Comparison of ENCODE assay signal across 10 mouse cellular contexts in the genomic region with DNA sequence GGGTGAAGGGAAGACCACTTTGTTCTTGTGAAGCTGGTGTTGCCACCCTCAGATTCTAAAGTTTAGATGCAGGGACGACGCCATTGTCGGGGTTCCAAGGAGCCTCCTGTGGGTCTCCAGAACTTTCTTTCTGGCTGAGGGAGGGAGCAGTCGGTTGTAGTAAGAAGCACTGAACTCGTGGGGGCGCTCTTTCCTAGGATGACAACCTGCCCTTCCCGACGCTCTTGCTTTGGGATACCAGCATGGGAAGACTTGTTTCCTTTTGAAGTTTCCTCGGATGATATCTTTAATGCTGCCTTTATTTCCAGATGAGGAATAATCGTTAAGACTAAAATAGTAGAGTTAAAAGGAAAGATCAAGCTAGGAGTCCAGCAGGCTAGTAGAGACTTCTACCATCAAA. TPM values are rescaled to one million over a fixed set of nuclear protein-coding genes. Genes with fewer than 3 reads are reported as not detected.
DNase-seq lines count a peak whose midpoint lies in the region; TF ChIP-seq lines count a peak whose summit lies in the region.
"Not testable (repeated sequence)": the region's sequence is repeated elsewhere in the genome, so short reads cannot be mapped to it uniquely, and the experiment has no call there.
"Had no signal": no experiment of that assay in that cellular context is flagged by ENCODE, and none has a peak within 500 bp of the region (broad histone marks: within the 10 kb centered on the region; RNA-seq: fewer than 3 reads in every experiment).

TSS of gene Nat8f7 (minus strand) at position 101 of the 400 bp plus-strand sequence.

- H3K4me3 ChIP-seq in gastrocnemius, adult 2 months; left cerebral cortex, adult 2 months: not testable (repeated sequence)

- not testable (repeated sequence) for H3K27ac ChIP-seq in gastrocnemius, adult 2 months; left cerebral cortex, adult 2 months

- TF ChIP-seq CTCF in gastrocnemius, adult 2 months (IDR thresholded peaks at IDR 0.05) = peak; percentile 8; the same call in 1 of the 2 replicates
- TF ChIP-seq CTCF in left cerebral cortex, adult 2 months (IDR thresholded peaks at IDR 0.05) = peak; percentile 5

- DNase-seq in adipocyte (ENCODE audit: low spot score) = peak; percentile 57
- peak; percentile 15 for DNase-seq in gastrocnemius, adult 2 months
- DNase-seq in heart, adult 18-20 months = peak; percentile 8 to 11
- not testable (repeated sequence) for DNase-seq in left cerebral cortex, adult 2 months (ENCODE audit: extremely low spot score in 1 of 2, low spot score in 2 of 2)
- DNase-seq in lung, postnatal 10 days = peak; percentile 6
- DNase-seq in skeletal muscle tissue, adult 2 months (ENCODE audit: low read depth, low spot score) = peak; percentile 7

- intact Hi-C loops in gastrocnemius, adult 2 months (cut with DNase I); left cerebral cortex, adult 2 months (cut with DNase I): not testable (repeated sequence)

RNA-seq across cellular contexts. Expression of gene Nat8f7, which starts in this region (rescaled TPM):
- total RNA-seq in gastrocnemius, adult 2 months (2021) = under 1 TPM in 1 of 2 experiments, not detected in 1; 0.13 TPM
- under 1 TPM in 1 of 2 experiments, not detected in 1; 0.31 TPM for total RNA-seq in heart, adult 18-20 months (2021)
- total RNA-seq in left cerebral cortex, adult 2 months (2021) = 1 to 10 TPM; 3.8 to 4.5 TPM
- total RNA-seq: CH12.LX; forebrain, postnatal 0 days; gastrocnemius, adult 18-20 months; heart, postnatal 25 days had no signal

Comparison
In these comparisons a context has a peak if more than half of its experiments do, and no peak if none do; other contexts are left out.
1. Peak in DNase-seq in gastrocnemius, adult 2 months; RNA of the gene not detected or under 1 TPM.
2. Peak in DNase-seq in heart, adult 18-20 months; RNA of the gene not detected or under 1 TPM.